Mouse (Mus musculus) forebrain, embryonic 14.5 days (tissue): ENCODE measurements at regions not wholly inside any gene's neighbourhood (a gene's known extent, or its start where the extent isn't known, plus 50 kb on each side); places are given as distances from the start of the nearest gene placed in this dataset.
A peak's percentile ranks its signal among the peaks of the same experiment; 100 is the strongest.

ENCODE experiments used
- ATAC-seq: fragments of 200-750 bp; cut with Nextera tagmentation; 2 replicates; pipeline ENCODE4 v1.8.0; 2017; ENCODE audit warnings: mild to moderate bottlenecking, moderate library complexity
- DNase-seq: peaks from one replicate; pipeline ENCODE4 v3.0.0-alpha.2; 2015; ENCODE audit warnings: low spot score
- H3K27ac ChIP-seq: fragments of 300-500 bp; sonication (generic); 2 replicates; pipeline ENCODE4 v1.5.1; 2014; ENCODE audit warnings: low read depth, mild to moderate bottlenecking, control low read depth, low read length, moderate library complexity
- H3K27me3 ChIP-seq: fragments of 300-500 bp; sonication (generic); replicated peaks from 2 replicates; pipeline ENCODE4 v1.6.1; 2014; ENCODE audit warnings: low read length, control low read depth, mixed read lengths; ENCODE audit not compliant: control insufficient read depth, insufficient read depth
- H3K36me3 ChIP-seq: fragments of 300-500 bp; sonication (generic); 2 replicates; pipeline ENCODE4 v1.6.1; 2014; ENCODE audit warnings: low read length, control low read depth; ENCODE audit not compliant: control insufficient read depth, insufficient read depth
- H3K4me1 ChIP-seq: fragments of 300-500 bp; sonication (generic); 2 replicates; pipeline ENCODE4 v1.6.1; 2014; ENCODE audit warnings: antibody characterized with exemption, low read length, control low read depth; ENCODE audit not compliant: control insufficient read depth, insufficient read depth
- H3K4me2 ChIP-seq: fragments of 300-500 bp; sonication (generic); 2 replicates; pipeline ENCODE4 v1.6.1; 2014; ENCODE audit warnings: mild to moderate bottlenecking, control low read depth, low read length
- H3K4me3 ChIP-seq: fragments of 300-500 bp; sonication (generic); 2 replicates; pipeline ENCODE4 v1.5.1; 2014; ENCODE audit warnings: low read depth, low read length, control low read depth
- H3K9ac ChIP-seq: fragments of 300-500 bp; sonication (generic); 2 replicates; pipeline ENCODE4 v1.6.1; 2014; ENCODE audit warnings: mild to moderate bottlenecking, low read length, control low read depth, moderate library complexity
- H3K9me3 ChIP-seq: fragments of 300-500 bp; sonication (generic); replicated peaks from 2 replicates; pipeline ENCODE4 v1.6.1; 2016; ENCODE audit warnings: low read length, control low read depth, mixed read lengths; ENCODE audit not compliant: control insufficient read depth
- WGBS: fragments of 180-500 bp; shearing (Covaris S2); extraction: QIAGEN DNeasy Blood & Tissue Kit; methylation state at CpG from one replicate; pipeline ENCODE4 v1.1.7; 2014; 5-methylcytosine and 5-hydroxymethylcytosine counted together

GRCm38 (mm10) chr13:106510435-106510834, 426.3 kb downstream of the Ipo11 start:
- 63% methylated on average over 6 of the region's 6 CpGs for WGBS
- ATAC-seq (no peak), DNase-seq (no peak)
- no peaks in the 10 kb centered on the region for H3K27me3 ChIP-seq
- no peaks in the 10 kb centered on the region for H3K4me1 ChIP-seq
- H3K27ac ChIP-seq: no peak overlapping the region
- no peaks in the 10 kb centered on the region for H3K36me3 ChIP-seq
- H3K4me2 ChIP-seq: no peak overlapping the region
- H3K9me3 ChIP-seq: no peaks in the 10 kb centered on the region
- H3K9ac ChIP-seq: no peak overlapping the region
- no peak overlapping the region for H3K4me3 ChIP-seq

GRCm38 (mm10) chr13:106501273-106501672, 435.5 kb downstream of the Ipo11 start:
- Histone ChIP-seq H3K4me2 (no peak overlapping the region), H3K4me1 (no peaks in the 10 kb centered on the region), H3K27me3 (no peaks in the 10 kb centered on the region), H3K36me3 (no peaks in the 10 kb centered on the region), H3K27ac (no peak overlapping the region), H3K9me3 (no peaks in the 10 kb centered on the region), H3K4me3 (no peak overlapping the region), H3K9ac (no peak overlapping the region)
- ATAC-seq: no peak
- 92% methylated on average over 6 of the region's 6 CpGs for WGBS
- DNase-seq: no peak

GRCm38 (mm10) chr13:106471264-106471663, 465.5 kb downstream of the Ipo11 start:
- no peaks in the 10 kb centered on the region for H3K27me3 ChIP-seq
- no peaks in the 10 kb centered on the region for H3K9me3 ChIP-seq
- H3K36me3 ChIP-seq: no peaks in the 10 kb centered on the region
- DNase-seq: no peak
- no peaks in the 10 kb centered on the region for H3K4me1 ChIP-seq
- H3K27ac ChIP-seq: no peak overlapping the region
- H3K4me3 ChIP-seq: no peak overlapping the region
- H3K4me2 ChIP-seq: no peak overlapping the region
- 87% methylated on average over 4 of the region's 4 CpGs for WGBS
- H3K9ac ChIP-seq: no peak overlapping the region
- no peak for ATAC-seq

- WGBS: 71% methylated on average over 6 of the region's 6 CpGs
- H3K9ac ChIP-seq: no peak overlapping the region
- no peaks in the 10 kb centered on the region for H3K27me3 ChIP-seq
- no peaks in the 10 kb centered on the region for H3K4me1 ChIP-seq
- no peaks in the 10 kb centered on the region for H3K9me3 ChIP-seq
- DNase-seq: no peak
- no peak overlapping the region for H3K27ac ChIP-seq
- H3K4me2 ChIP-seq: no peak overlapping the region
- H3K36me3 ChIP-seq: no peaks in the 10 kb centered on the region
- peak; percentile 50 for ATAC-seq
- H3K4me3 ChIP-seq: no peak overlapping the region
Observed at GRCm38 (mm10) chr13:106454366-106454927, 482.3 kb downstream of the Ipo11 start.

- 75% methylated on average over 3 of the region's 3 CpGs for WGBS
- no peak overlapping the region for H3K4me3 ChIP-seq
- DNase-seq: no peak
- H3K9ac ChIP-seq: no peak overlapping the region
- H3K4me1 ChIP-seq: no peaks in the 10 kb centered on the region
- H3K27me3 ChIP-seq: no peaks in the 10 kb centered on the region
- ATAC-seq: no peak
- H3K9me3 ChIP-seq: no peaks in the 10 kb centered on the region
- H3K36me3 ChIP-seq: no peaks in the 10 kb centered on the region
- H3K27ac ChIP-seq: no peak overlapping the region
- no peak overlapping the region for H3K4me2 ChIP-seq
Observed at GRCm38 (mm10) chr13:106432165-106432564, 504.6 kb downstream of the Ipo11 start.

GRCm38 (mm10) chr13:106406608-106407038, 530.1 kb downstream of the Ipo11 start:
- H3K9ac ChIP-seq: no peak overlapping the region
- WGBS: 0% methylated on average over 1 of the region's 1 CpGs
- no peak overlapping the region for H3K27ac ChIP-seq
- no peak overlapping the region for H3K4me3 ChIP-seq
- peak; percentile 56 for DNase-seq
- no peak overlapping the region for H3K4me2 ChIP-seq
- H3K9me3 ChIP-seq: no peaks in the 10 kb centered on the region
- ATAC-seq: peak; percentile 61; the same call in 1 of the 2 replicates
- H3K27me3 ChIP-seq: no peaks in the 10 kb centered on the region
- no peaks in the 10 kb centered on the region for H3K36me3 ChIP-seq
- no peaks in the 10 kb centered on the region for H3K4me1 ChIP-seq

- H3K27me3 ChIP-seq: no peaks in the 10 kb centered on the region
- H3K9ac ChIP-seq: no peak overlapping the region
- no peak overlapping the region for H3K27ac ChIP-seq
- 48% methylated on average over 8 of the region's 8 CpGs for whole genome bisulfite sequencing
- no peaks in the 10 kb centered on the region for H3K9me3 ChIP-seq
- H3K36me3 ChIP-seq: no peaks in the 10 kb centered on the region
- DNase-seq (no peak), ATAC-seq (no peak)
- no peak overlapping the region for H3K4me2 ChIP-seq
- H3K4me1 ChIP-seq: no peaks in the 10 kb centered on the region
- no peak overlapping the region for H3K4me3 ChIP-seq
Observed at GRCm38 (mm10) chr13:106392642-106393041, 544.1 kb downstream of the Ipo11 start.

- H3K27me3 ChIP-seq: no peaks in the 10 kb centered on the region
- no peaks in the 10 kb centered on the region for H3K4me1 ChIP-seq
- H3K4me3 ChIP-seq: no peak overlapping the region
- no peak for DNase-seq
- no peaks in the 10 kb centered on the region for H3K36me3 ChIP-seq
- 72% methylated on average over 4 of the region's 4 CpGs for WGBS
- no peak overlapping the region for H3K27ac ChIP-seq
- ATAC-seq: no peak
- no peaks in the 10 kb centered on the region for H3K9me3 ChIP-seq
- no peak overlapping the region for H3K9ac ChIP-seq
- H3K4me2 ChIP-seq: no peak overlapping the region
Observed at GRCm38 (mm10) chr13:106388634-106389033, 548.1 kb downstream of the Ipo11 start.

- Histone ChIP-seq H3K4me3 (no peak overlapping the region), H3K4me1 (no peaks in the 10 kb centered on the region), H3K9me3 (no peaks in the 10 kb centered on the region), H3K4me2 (no peak overlapping the region), H3K36me3 (no peaks in the 10 kb centered on the region), H3K9ac (no peak overlapping the region), H3K27me3 (no peaks in the 10 kb centered on the region), H3K27ac (no peak overlapping the region)
- ATAC-seq (no peak), DNase-seq (no peak)
- WGBS: 79% methylated on average over 7 of the region's 7 CpGs
Observed at GRCm38 (mm10) chr13:106367589-106367988, 569.2 kb downstream of the Ipo11 start.
